Mouse (Mus musculus): ENCODE measurements around the gene Unc79.

The Unc79 gene

GRCm38 (mm10) chr12:103041401-103041800, 92.7 kb downstream of the Unc79 start:
- DNase-seq (ENCODE audit: low read depth): no peak

- no peak for DNase-seq (ENCODE audit: low read depth)
These were observed 94.1 kb downstream of the Unc79 start for GRCm38 (mm10) chr12:103042711-103043110.

- no peak for DNase-seq (ENCODE audit: low read depth)
These were observed 95.8 kb downstream of the Unc79 start for GRCm38 (mm10) chr12:103044422-103044821.

GRCm38 (mm10) chr12:103049865-103050264, 101.2 kb downstream of the Unc79 start:
- DNase-seq (ENCODE audit: low read depth): no peak

GRCm38 (mm10) chr12:103059321-103060053, 110.8 kb downstream of the Unc79 start:
- DNase-seq (ENCODE audit: low read depth): no peak

- DNase-seq (ENCODE audit: low read depth): no peak
These were observed 112.1 kb downstream of the Unc79 start for GRCm38 (mm10) chr12:103060791-103061190.

- no peak for DNase-seq (ENCODE audit: low read depth)
These were observed 113.5 kb downstream of the Unc79 start for GRCm38 (mm10) chr12:103062133-103062532.

- DNase-seq (ENCODE audit: low read depth): peak; percentile 17
These were observed 116.3 kb downstream of the Unc79 start for GRCm38 (mm10) chr12:103064944-103065343.

- no peak for DNase-seq (ENCODE audit: low read depth)
These were observed 119.5 kb downstream of the Unc79 start for GRCm38 (mm10) chr12:103068161-103068560.

- DNase-seq (ENCODE audit: low read depth): no peak
These were observed 120.9 kb downstream of the Unc79 start for GRCm38 (mm10) chr12:103069565-103069964.

- DNase-seq (ENCODE audit: low read depth): no peak
These were observed 125.3 kb downstream of the Unc79 start for GRCm38 (mm10) chr12:103073953-103074352.

GRCm38 (mm10) chr12:103078751-103079150, 130.1 kb downstream of the Unc79 start:
- no peak for DNase-seq (ENCODE audit: low read depth)

GRCm38 (mm10) chr12:103080055-103080454, 131.4 kb downstream of the Unc79 start:
- no peak for DNase-seq (ENCODE audit: low read depth)

- no peak for DNase-seq (ENCODE audit: low read depth)
These were observed 143.2 kb downstream of the Unc79 start for GRCm38 (mm10) chr12:103091831-103092230.

GRCm38 (mm10) chr12:103095160-103095559, 146.5 kb downstream of the Unc79 start:
- DNase-seq (ENCODE audit: low read depth): no peak

GRCm38 (mm10) chr12:103099185-103099584, 150.5 kb downstream of the Unc79 start:
- DNase-seq (ENCODE audit: low read depth): peak; percentile 4

- DNase-seq (ENCODE audit: low read depth): no peak
These were observed 151.4 kb downstream of the Unc79 start for GRCm38 (mm10) chr12:103100088-103100487.

- DNase-seq (ENCODE audit: low read depth): no peak
These were observed 154.4 kb downstream of the Unc79 start for GRCm38 (mm10) chr12:103103041-103103440.

GRCm38 (mm10) chr12:103103601-103104000, 154.9 kb downstream of the Unc79 start:
- DNase-seq (ENCODE audit: low read depth): no peak

GRCm38 (mm10) chr12:103109301-103109700, 160.6 kb downstream of the Unc79 start:
- DNase-seq (ENCODE audit: low read depth): no peak

- no peak for DNase-seq (ENCODE audit: low read depth)
These were observed 168.0 kb downstream of the Unc79 start for GRCm38 (mm10) chr12:103116639-103117038.

- DNase-seq (ENCODE audit: low read depth): no peak
These were observed 169.0 kb downstream of the Unc79 start for GRCm38 (mm10) chr12:103117517-103118193.

- DNase-seq (ENCODE audit: low read depth): no peak
These were observed 173.3 kb downstream of the Unc79 start for GRCm38 (mm10) chr12:103121928-103122327.

- no peak for DNase-seq (ENCODE audit: low read depth)
These were observed 175.2 kb downstream of the Unc79 start for GRCm38 (mm10) chr12:103123861-103124260.

Measured in fibroblast of lung, adult 2 months (primary cell).